Mouse (Mus musculus) Patski (cell line): ENCODE measurements around the gene Jakmip3. TPM values are rescaled to one million over a fixed set of nuclear protein-coding genes. Genes with fewer than 3 reads are reported as not detected.

Experiments
- ATAC-seq: fragments of 100-300 bp; one replicate; pipeline ENCODE4 v1.8.0; 2021
- CTCF ChIA-PET: fragments of 350-600 bp; sonication (Branson Sonifier 250); formaldehyde crosslinking; loops from one replicate; lab custom pipeline; 2022; ENCODE audit warnings: inconsistent platforms; lab: Charles Lee
- POLR2A ChIA-PET: fragments of 350-600 bp; sonication (Branson Sonifier 250); formaldehyde crosslinking; loops from one replicate; lab custom pipeline; 2022; ENCODE audit warnings: antibody characterized with exemption, inconsistent platforms; lab: Charles Lee
- DNase-seq: peaks from one replicate; pipeline ENCODE4 v3.0.0-alpha.2; 2011; ENCODE audit warnings: low read depth, low spot score
- H3K27me3 ChIP-seq: fragments of 371-371 bp; one replicate; pipeline ENCODE4 v1.5.1; 2021
- CTCF ChIP-seq: fragments of 100-300 bp; IDR thresholded peaks from one replicate; pipeline ENCODE4 v1.5.1; 2021
- in situ Hi-C: fragments of 300-500 bp; cut with MboI; formaldehyde crosslinking; loops from 3 replicates; pipeline ENCODE4 v1.11.1; 2018; ENCODE audit warnings: low pct_unique_long_range_greater_than_20kb, mixed read lengths
- polyA plus RNA-seq: library from polyadenylated mRNA; unstranded; gene quantifications from one replicate; pipeline ENCODE4 v1.2.3, GENCODE M21; 2021

The Jakmip3 gene
- polyA plus RNA-seq, 1 experiment from 2014 or later = not detected

GRCm38 (mm10) chr7:139119775-139120153 is 179.2 kb downstream of the Jakmip3 start:
- TF ChIP-seq CTCF = no peak
- no peak for ATAC-seq
- CTCF ChIA-PET = interaction anchor here (0.7 to 3.1 kb wide), 17 partner anchors 8 to 364 kb away, joined by 3 to 15 read pairs (median 3); no protein-coding TSS in a partner anchor
- in situ Hi-C loops = loop anchor here (5.0 to 10.0 kb wide), 3 partner anchors 78 to 355 kb away; no protein-coding TSS in a partner anchor
- no peak for DNase-seq
- POLR2A ChIA-PET = interaction anchor here (0.8 to 1.0 kb wide), 2 partner anchors 82 to 1045 kb away, joined by 3 read pairs; partner anchors contain the start of gene Olfr522
- no peaks in the 10 kb centered on the region for H3K27me3 ChIP-seq

- in situ Hi-C loops = loop anchor here (10.0 kb wide), 1 partner anchor 349 kb away; no protein-coding TSS in a partner anchor
- H3K27me3 ChIP-seq = no peaks in the 10 kb centered on the region
- ChIA-PET CTCF (no interaction called here), POLR2A (no interaction called here)
- DNase-seq = no peak
- no peak for ATAC-seq
- TF ChIP-seq CTCF = no peak
Measured at GRCm38 (mm10) chr7:139125881-139126280, 185.4 kb downstream of the Jakmip3 start.

DNA sequence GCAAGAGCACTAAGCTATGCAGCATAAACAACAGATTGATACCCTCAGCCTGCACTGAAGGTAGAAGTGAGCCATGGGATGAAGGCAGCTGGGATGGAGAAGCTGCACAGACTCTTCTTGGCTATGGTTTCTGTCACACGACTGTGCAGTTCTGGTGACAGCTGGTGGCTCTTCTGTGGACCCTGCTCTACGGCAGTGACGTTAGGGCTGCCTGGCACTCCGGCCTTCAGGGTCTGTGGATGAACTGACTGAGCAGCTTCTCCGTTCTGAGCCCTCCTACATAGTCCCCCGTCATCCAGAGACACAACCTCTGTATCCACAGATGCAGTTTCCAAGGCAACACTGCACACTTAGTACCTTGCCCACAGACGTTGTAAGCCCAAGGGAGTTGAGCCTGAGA is 186.0 kb downstream of the Jakmip3 start:
- peaks cover under 1% of the 10 kb centered on the region for H3K27me3 ChIP-seq
- no peak for TF ChIP-seq CTCF
- in situ Hi-C loops = loop anchor here (10.0 kb wide), 1 partner anchor 348 kb away; no protein-coding TSS in a partner anchor
- ATAC-seq = no peak
- POLR2A ChIA-PET = no interaction called here
- DNase-seq = no peak
- CTCF ChIA-PET = no interaction called here

GRCm38 (mm10) chr7:139128994-139129393 is 188.5 kb downstream of the Jakmip3 start:
- ATAC-seq (no peak), DNase-seq (no peak)
- TF ChIP-seq CTCF = no peak
- H3K27me3 ChIP-seq = peaks cover 2% of the 10 kb centered on the region
- CTCF ChIA-PET = interaction anchor here (2.0 kb wide), 1 partner anchor 9 kb away, joined by 7 read pairs; no protein-coding TSS in a partner anchor
- in situ Hi-C loops = loop anchor here (10.0 kb wide), 1 partner anchor 346 kb away; no protein-coding TSS in a partner anchor
- POLR2A ChIA-PET = no interaction called here

- peaks cover 5% of the 10 kb centered on the region for H3K27me3 ChIP-seq
- TF ChIP-seq CTCF = no peak
- in situ Hi-C loops = no loop called here
- ChIA-PET CTCF (no interaction called here), POLR2A (no interaction called here)
- ATAC-seq (no peak), DNase-seq (no peak)
Measured at GRCm38 (mm10) chr7:139130361-139130760, 189.8 kb downstream of the Jakmip3 start.

- CTCF ChIA-PET = interaction anchor here (1.5 kb wide), 1 partner anchor 12 kb away, joined by 5 read pairs; no protein-coding TSS in a partner anchor
- POLR2A ChIA-PET = no interaction called here
- DNase-seq (no peak), ATAC-seq (no peak)
- peaks cover 15% of the 10 kb centered on the region for H3K27me3 ChIP-seq
- in situ Hi-C loops = no loop called here
- no peak for TF ChIP-seq CTCF
Measured at GRCm38 (mm10) chr7:139131538-139131937, 191.0 kb downstream of the Jakmip3 start.

GRCm38 (mm10) chr7:139133446-139133845 is 192.9 kb downstream of the Jakmip3 start:
- ATAC-seq (no peak), DNase-seq (no peak)
- H3K27me3 ChIP-seq = peaks cover 23% of the 10 kb centered on the region
- CTCF ChIA-PET = no interaction called here
- no peak for TF ChIP-seq CTCF
- POLR2A ChIA-PET = no interaction called here
- in situ Hi-C loops = no loop called here

Other genes starting within 250 kb of the Jakmip3 start
- 45.3 TPM for gene Ppp2r2d, start 94.7 kb upstream of the Jakmip3 start, polyA plus RNA-seq
- 18.3 TPM for gene Mapk1ip1, start 94.5 kb upstream of the Jakmip3 start, polyA plus RNA-seq
- 130 TPM for gene Bnip3, start 31.2 kb upstream of the Jakmip3 start, polyA plus RNA-seq
- gene Dpysl4, start 145.3 kb downstream of the Jakmip3 start, polyA plus RNA-seq = not detected